Mouse (Mus musculus): Measurements from ENCODE around the gene Pcsk6. TPM values are rescaled to one million over a fixed set of nuclear protein-coding genes. Genes with fewer than 3 reads are reported as not detected.

The Pcsk6 gene
- polyA plus RNA-seq, 1 experiment, result 38.5 TPM

GRCm38 (mm10) chr7:66061057-66061456 lies 199.5 kb downstream of the Pcsk6 start:
- H3K4me3 ChIP-seq (ENCODE audit: low read depth, low read length), result peak overlapping the region; percentile 91
- no peak for TF ChIP-seq EP300 (IDR thresholded peaks at IDR 0.05; ENCODE audit: insufficient read depth, low read depth, low read length)
- TF ChIP-seq POLR2A (IDR thresholded peaks at IDR 0.05; ENCODE audit: insufficient read depth, low read length), result no peak
- TF ChIP-seq CTCF (IDR thresholded peaks at IDR 0.05; ENCODE audit: low read depth, low read length), result no peak
- H3K36me3 ChIP-seq (ENCODE audit: control insufficient read depth, insufficient read depth, low read length, poor library complexity, severe bottlenecking), result peaks cover 30% of the 10 kb centered on the region
- no peaks in the 10 kb centered on the region for H3K9me3 ChIP-seq (replicated peaks; ENCODE audit: control insufficient read depth, insufficient read depth, low read length, poor library complexity, severe bottlenecking)
- no peaks in the 10 kb centered on the region for H3K27me3 ChIP-seq (ENCODE audit: control insufficient read depth, insufficient read depth, low read length, poor library complexity, severe bottlenecking)
- no peak overlapping the region for H3K27ac ChIP-seq (ENCODE audit: insufficient read depth, low read length)
- peak overlapping the region; percentile 87 for H3K9ac ChIP-seq (ENCODE audit: low read depth, poor library complexity, severe bottlenecking)
- no peaks in the 10 kb centered on the region for H3K4me1 ChIP-seq (ENCODE audit: control insufficient read depth, insufficient read depth, low read length)

- Histone ChIP-seq H3K4me1 (ENCODE audit: control insufficient read depth, insufficient read depth, low read length) (no peaks in the 10 kb centered on the region), H3K9ac (ENCODE audit: low read depth, poor library complexity, severe bottlenecking) (no peak overlapping the region), H3K4me3 (ENCODE audit: low read depth, low read length) (no peak overlapping the region), H3K36me3 (ENCODE audit: control insufficient read depth, insufficient read depth, low read length, poor library complexity, severe bottlenecking) (peaks cover 38% of the 10 kb centered on the region), H3K27me3 (ENCODE audit: control insufficient read depth, insufficient read depth, low read length, poor library complexity, severe bottlenecking) (no peaks in the 10 kb centered on the region), H3K9me3 (replicated peaks; ENCODE audit: control insufficient read depth, insufficient read depth, low read length, poor library complexity, severe bottlenecking) (no peaks in the 10 kb centered on the region; the same call in 1 of the 2 replicates), H3K27ac (ENCODE audit: insufficient read depth, low read length) (no peak overlapping the region)
- TF ChIP-seq EP300 (IDR thresholded peaks at IDR 0.05; ENCODE audit: insufficient read depth, low read depth, low read length) (no peak), CTCF (IDR thresholded peaks at IDR 0.05; ENCODE audit: low read depth, low read length) (no peak), POLR2A (IDR thresholded peaks at IDR 0.05; ENCODE audit: insufficient read depth, low read length) (no peak)
These were observed 214.9 kb downstream of the Pcsk6 start for GRCm38 (mm10) chr7:66076411-66076810.

GRCm38 (mm10) chr7:66079364-66080230 lies 218.1 kb downstream of the Pcsk6 start, which contains the start of gene Selenos:
Gene Selenos (plus strand): TSS chr7:66079649.
- no peaks in the 10 kb centered on the region for H3K9me3 ChIP-seq (replicated peaks; ENCODE audit: control insufficient read depth, insufficient read depth, low read length, poor library complexity, severe bottlenecking)
- peak within 1 kb of the TSS; percentile 49; the same call in 1 of the 2 replicates for H3K27ac ChIP-seq (ENCODE audit: insufficient read depth, low read length)
- H3K36me3 ChIP-seq (ENCODE audit: control insufficient read depth, insufficient read depth, low read length, poor library complexity, severe bottlenecking), result peaks cover 29% of the 10 kb centered on the region
- H3K27me3 ChIP-seq (ENCODE audit: control insufficient read depth, insufficient read depth, low read length, poor library complexity, severe bottlenecking), result no peaks in the 10 kb centered on the region
- peak within 1 kb of the TSS; percentile 63 for H3K4me3 ChIP-seq (ENCODE audit: low read depth, low read length)
- peak within 1 kb of the TSS; percentile 64 for H3K9ac ChIP-seq (ENCODE audit: low read depth, poor library complexity, severe bottlenecking)
- H3K4me1 ChIP-seq (ENCODE audit: control insufficient read depth, insufficient read depth, low read length), result no peaks in the 10 kb centered on the region
- no peak for TF ChIP-seq CTCF (IDR thresholded peaks at IDR 0.05; ENCODE audit: low read depth, low read length)
- no peak for TF ChIP-seq POLR2A (IDR thresholded peaks at IDR 0.05; ENCODE audit: insufficient read depth, low read length)
- no peak for TF ChIP-seq EP300 (IDR thresholded peaks at IDR 0.05; ENCODE audit: insufficient read depth, low read depth, low read length)

GRCm38 (mm10) chr7:66080231-66080613 lies 218.7 kb downstream of the Pcsk6 start:
- no peak overlapping the region for H3K27ac ChIP-seq (ENCODE audit: insufficient read depth, low read length)
- H3K27me3 ChIP-seq (ENCODE audit: control insufficient read depth, insufficient read depth, low read length, poor library complexity, severe bottlenecking), result no peaks in the 10 kb centered on the region
- peak overlapping the region; percentile 64 for H3K9ac ChIP-seq (ENCODE audit: low read depth, poor library complexity, severe bottlenecking)
- H3K4me1 ChIP-seq (ENCODE audit: control insufficient read depth, insufficient read depth, low read length), result no peaks in the 10 kb centered on the region
- H3K36me3 ChIP-seq (ENCODE audit: control insufficient read depth, insufficient read depth, low read length, poor library complexity, severe bottlenecking), result peaks cover 26% of the 10 kb centered on the region
- TF ChIP-seq CTCF (IDR thresholded peaks at IDR 0.05; ENCODE audit: low read depth, low read length) (no peak), POLR2A (IDR thresholded peaks at IDR 0.05; ENCODE audit: insufficient read depth, low read length) (no peak), EP300 (IDR thresholded peaks at IDR 0.05; ENCODE audit: insufficient read depth, low read depth, low read length) (no peak)
- peak overlapping the region; percentile 63 for H3K4me3 ChIP-seq (ENCODE audit: low read depth, low read length)
- no peaks in the 10 kb centered on the region for H3K9me3 ChIP-seq (replicated peaks; ENCODE audit: control insufficient read depth, insufficient read depth, low read length, poor library complexity, severe bottlenecking)

GRCm38 (mm10) chr7:66083757-66084156 lies 222.2 kb downstream of the Pcsk6 start:
- Histone ChIP-seq H3K9me3 (replicated peaks; ENCODE audit: control insufficient read depth, insufficient read depth, low read length, poor library complexity, severe bottlenecking) (no peaks in the 10 kb centered on the region), H3K4me1 (ENCODE audit: control insufficient read depth, insufficient read depth, low read length) (no peaks in the 10 kb centered on the region), H3K27me3 (ENCODE audit: control insufficient read depth, insufficient read depth, low read length, poor library complexity, severe bottlenecking) (no peaks in the 10 kb centered on the region), H3K27ac (ENCODE audit: insufficient read depth, low read length) (no peak overlapping the region), H3K4me3 (ENCODE audit: low read depth, low read length) (no peak overlapping the region), H3K36me3 (ENCODE audit: control insufficient read depth, insufficient read depth, low read length, poor library complexity, severe bottlenecking) (peaks cover 38% of the 10 kb centered on the region), H3K9ac (ENCODE audit: low read depth, poor library complexity, severe bottlenecking) (no peak overlapping the region)
- TF ChIP-seq POLR2A (IDR thresholded peaks at IDR 0.05; ENCODE audit: insufficient read depth, low read length) (no peak), CTCF (IDR thresholded peaks at IDR 0.05; ENCODE audit: low read depth, low read length) (no peak), EP300 (IDR thresholded peaks at IDR 0.05; ENCODE audit: insufficient read depth, low read depth, low read length) (no peak)

GRCm38 (mm10) chr7:66084546-66084945 lies 223.0 kb downstream of the Pcsk6 start:
- Histone ChIP-seq H3K4me3 (ENCODE audit: low read depth, low read length) (no peak overlapping the region), H3K27me3 (ENCODE audit: control insufficient read depth, insufficient read depth, low read length, poor library complexity, severe bottlenecking) (no peaks in the 10 kb centered on the region), H3K9me3 (replicated peaks; ENCODE audit: control insufficient read depth, insufficient read depth, low read length, poor library complexity, severe bottlenecking) (no peaks in the 10 kb centered on the region), H3K9ac (ENCODE audit: low read depth, poor library complexity, severe bottlenecking) (no peak overlapping the region), H3K27ac (ENCODE audit: insufficient read depth, low read length) (no peak overlapping the region), H3K4me1 (ENCODE audit: control insufficient read depth, insufficient read depth, low read length) (no peaks in the 10 kb centered on the region), H3K36me3 (ENCODE audit: control insufficient read depth, insufficient read depth, low read length, poor library complexity, severe bottlenecking) (peaks cover 45% of the 10 kb centered on the region)
- TF ChIP-seq POLR2A (IDR thresholded peaks at IDR 0.05; ENCODE audit: insufficient read depth, low read length) (no peak), CTCF (IDR thresholded peaks at IDR 0.05; ENCODE audit: low read depth, low read length) (no peak), EP300 (IDR thresholded peaks at IDR 0.05; ENCODE audit: insufficient read depth, low read depth, low read length) (no peak)

Measured in ES-Bruce4 (cell line).